Mouse (Mus musculus): ENCODE measurements at regions not wholly inside any gene's neighbourhood (a gene's known extent, or its start where the extent isn't known, plus 50 kb on each side); places are given as distances from the start of the nearest gene placed in this dataset.

DNA sequence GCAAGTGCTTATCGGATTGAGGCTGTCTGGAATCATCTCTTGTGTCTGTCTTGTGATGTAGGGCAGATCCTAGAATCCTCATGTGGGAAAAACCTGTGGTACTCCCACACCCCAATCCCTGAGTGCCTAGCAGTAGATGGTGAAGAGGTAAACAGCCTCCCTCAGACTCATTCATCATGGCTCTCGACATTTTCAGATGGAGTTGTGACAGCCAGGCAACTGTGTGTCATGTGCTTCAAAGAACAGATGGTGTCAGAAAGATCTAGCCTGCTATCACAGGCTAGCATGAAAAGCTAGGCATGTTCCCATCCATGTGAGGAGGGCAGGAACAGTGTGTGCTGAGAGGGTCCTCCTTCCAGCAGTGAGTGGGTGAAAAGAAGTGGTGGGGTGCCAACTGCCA is 204.1 kb upstream of the Nmur2 start:
- 60% methylated on average over 2 of the region's 2 CpGs for WGBS
- DNase-seq (ENCODE audit: low spot score) (no peak), ATAC-seq (replicated peaks; ENCODE audit: low FRiP score, low read depth) (no peak)
- no peak overlapping the region for H3K4me2 ChIP-seq (ENCODE audit: low read length)
- H3K4me3 ChIP-seq (replicated peaks; ENCODE audit: low read depth, low read length): no peak overlapping the region
- no peak for TF ChIP-seq CTCF (IDR thresholded peaks at IDR 0.05; ENCODE audit: low read depth)
- H3K4me1 ChIP-seq (replicated peaks; ENCODE audit: insufficient read depth, low read length): no peaks in the 10 kb centered on the region
- H3K9ac ChIP-seq (ENCODE audit: low read depth, low read length): no peak overlapping the region
- H3K9me3 ChIP-seq (replicated peaks; ENCODE audit: low read length): no peaks in the 10 kb centered on the region
- no peak overlapping the region for H3K27ac ChIP-seq
- no peaks in the 10 kb centered on the region for H3K36me3 ChIP-seq (ENCODE audit: insufficient read depth, low read length)
- H3K27me3 ChIP-seq (ENCODE audit: insufficient read depth, low read length): no peaks in the 10 kb centered on the region

DNA sequence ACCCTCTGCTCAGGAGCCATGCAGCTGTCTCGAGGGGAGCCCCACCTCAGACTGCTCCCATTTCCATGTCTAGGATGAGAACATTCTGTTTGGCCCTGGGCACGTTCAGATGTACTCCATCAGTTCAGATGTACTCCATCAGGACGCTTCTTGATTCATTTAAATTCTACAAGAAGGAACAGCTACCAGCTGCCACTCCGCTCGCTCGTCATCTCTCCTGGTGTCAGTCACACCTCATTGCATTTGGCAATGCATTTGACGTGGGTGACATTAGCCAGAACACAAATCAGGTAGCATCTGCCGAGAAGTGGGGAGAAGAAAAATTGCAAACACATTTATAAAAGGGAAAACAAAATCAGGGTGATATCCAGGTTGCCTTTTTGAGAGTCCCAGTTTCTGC is 202.6 kb upstream of the Nmur2 start:
- DNase-seq (ENCODE audit: low spot score): no peak
- WGBS: 65% methylated on average over 8 of the region's 8 CpGs

DNA sequence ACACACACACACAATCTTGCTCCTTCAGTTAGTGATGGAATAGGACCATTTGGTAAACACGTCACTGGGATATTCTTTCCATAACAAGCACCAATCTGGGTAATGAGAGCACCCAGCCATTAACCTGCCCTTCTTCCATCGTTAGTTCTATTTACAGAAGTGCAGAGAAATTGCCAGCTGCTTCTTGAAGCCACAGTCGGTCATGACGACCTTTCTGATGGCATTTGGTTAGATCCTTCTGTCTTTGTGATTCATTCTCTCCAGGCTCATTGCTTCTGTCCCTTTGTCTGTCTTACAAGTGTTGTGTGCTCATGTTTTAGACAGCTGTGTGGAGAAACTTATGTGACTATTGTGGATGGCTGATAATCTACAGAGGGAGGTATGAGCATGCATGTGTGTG is 197.9 kb upstream of the Nmur2 start:
- H3K4me1 ChIP-seq (replicated peaks; ENCODE audit: insufficient read depth, low read length): no peaks in the 10 kb centered on the region
- ATAC-seq (replicated peaks; ENCODE audit: low FRiP score, low read depth) (no peak), DNase-seq (ENCODE audit: low spot score) (no peak)
- no peak overlapping the region for H3K4me3 ChIP-seq (replicated peaks; ENCODE audit: low read depth, low read length)
- H3K9me3 ChIP-seq (replicated peaks; ENCODE audit: low read length): no peaks in the 10 kb centered on the region
- H3K9ac ChIP-seq (ENCODE audit: low read depth, low read length): no peak overlapping the region
- H3K27ac ChIP-seq: no peak overlapping the region
- TF ChIP-seq CTCF (IDR thresholded peaks at IDR 0.05; ENCODE audit: low read depth): no peak
- 51% methylated on average over 4 of the region's 4 CpGs for WGBS
- no peaks in the 10 kb centered on the region for H3K36me3 ChIP-seq (ENCODE audit: insufficient read depth, low read length)
- H3K27me3 ChIP-seq (ENCODE audit: insufficient read depth, low read length): no peaks in the 10 kb centered on the region
- H3K4me2 ChIP-seq (ENCODE audit: low read length): no peak overlapping the region

More for the DNA sequence above, 202.6 kb upstream of the Nmur2 start:
- H3K27me3 ChIP-seq (ENCODE audit: insufficient read depth, low read length): no peaks in the 10 kb centered on the region
- H3K36me3 ChIP-seq (ENCODE audit: insufficient read depth, low read length): no peaks in the 10 kb centered on the region
- H3K4me1 ChIP-seq (replicated peaks; ENCODE audit: insufficient read depth, low read length): no peaks in the 10 kb centered on the region
- H3K9me3 ChIP-seq (replicated peaks; ENCODE audit: low read length): no peaks in the 10 kb centered on the region
- H3K27ac ChIP-seq: no peak overlapping the region
- no peak for TF ChIP-seq CTCF (IDR thresholded peaks at IDR 0.05; ENCODE audit: low read depth)
- H3K4me3 ChIP-seq (replicated peaks; ENCODE audit: low read depth, low read length): no peak overlapping the region
- ATAC-seq (replicated peaks; ENCODE audit: low FRiP score, low read depth): no peak
- H3K9ac ChIP-seq (ENCODE audit: low read depth, low read length): no peak overlapping the region
- no peak overlapping the region for H3K4me2 ChIP-seq (ENCODE audit: low read length)

DNA sequence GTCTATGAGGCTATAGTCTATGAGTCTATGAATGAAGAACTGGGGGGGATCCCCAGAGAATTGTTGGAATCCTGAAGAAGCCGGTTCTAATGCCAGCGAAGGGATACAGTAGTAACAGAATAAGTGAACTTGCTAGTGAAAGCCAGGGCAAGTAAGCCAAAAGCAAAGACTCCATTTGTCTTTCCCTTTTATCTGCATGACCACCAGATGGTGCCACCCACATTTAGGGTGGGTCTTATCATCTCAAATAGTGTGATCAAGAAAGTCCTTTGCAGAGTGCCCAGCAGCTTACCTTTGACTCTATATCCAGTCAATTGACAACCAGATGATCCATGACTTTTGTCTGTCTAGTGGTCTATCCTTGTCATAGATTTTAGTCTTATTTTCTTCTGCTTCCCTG is 184.2 kb upstream of the Nmur2 start:
- no peak overlapping the region for H3K27ac ChIP-seq
- H3K4me2 ChIP-seq (ENCODE audit: low read length): no peak overlapping the region
- WGBS: 82% methylated on average over 2 of the region's 2 CpGs
- DNase-seq (ENCODE audit: low spot score) (no peak), ATAC-seq (replicated peaks; ENCODE audit: low FRiP score, low read depth) (no peak)
- H3K36me3 ChIP-seq (ENCODE audit: insufficient read depth, low read length): no peaks in the 10 kb centered on the region
- H3K9me3 ChIP-seq (replicated peaks; ENCODE audit: low read length): no peaks in the 10 kb centered on the region
- no peaks in the 10 kb centered on the region for H3K27me3 ChIP-seq (ENCODE audit: insufficient read depth, low read length)
- no peak overlapping the region for H3K4me3 ChIP-seq (replicated peaks; ENCODE audit: low read depth, low read length)
- H3K9ac ChIP-seq (ENCODE audit: low read depth, low read length): no peak overlapping the region
- no peaks in the 10 kb centered on the region for H3K4me1 ChIP-seq (replicated peaks; ENCODE audit: insufficient read depth, low read length)
- TF ChIP-seq CTCF (IDR thresholded peaks at IDR 0.05; ENCODE audit: low read depth): peak; percentile 34; the same call in 1 of the 2 replicates

DNA sequence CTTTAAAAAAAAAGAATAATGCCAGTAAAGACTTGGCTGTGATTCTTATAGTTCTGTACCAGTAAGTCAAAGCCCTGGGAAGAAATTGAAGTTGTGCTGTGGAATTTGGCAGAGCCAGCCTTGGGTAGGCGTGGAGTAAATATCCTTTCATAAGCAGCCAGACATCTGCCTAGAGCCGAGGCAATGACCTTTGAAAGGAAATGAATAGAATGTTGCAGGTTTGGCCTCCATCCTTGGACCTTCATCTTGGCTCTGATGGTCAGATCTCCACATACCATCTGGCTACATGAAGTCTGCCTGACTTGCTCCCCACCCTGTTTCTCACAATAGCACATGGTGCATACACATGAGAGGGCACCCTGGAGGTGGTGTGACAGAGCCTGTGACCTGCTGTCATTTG is 174.9 kb upstream of the Nmur2 start:
- ATAC-seq (replicated peaks; ENCODE audit: low FRiP score, low read depth): no peak
- WGBS: 81% methylated on average over 2 of the region's 2 CpGs
- Histone ChIP-seq H3K9me3 (replicated peaks; ENCODE audit: low read length) (no peaks in the 10 kb centered on the region), H3K9ac (ENCODE audit: low read depth, low read length) (no peak overlapping the region), H3K4me1 (replicated peaks; ENCODE audit: insufficient read depth, low read length) (no peaks in the 10 kb centered on the region), H3K4me2 (ENCODE audit: low read length) (no peak overlapping the region), H3K4me3 (replicated peaks; ENCODE audit: low read depth, low read length) (no peak overlapping the region), H3K27me3 (ENCODE audit: insufficient read depth, low read length) (no peaks in the 10 kb centered on the region), H3K27ac (no peak overlapping the region), H3K36me3 (ENCODE audit: insufficient read depth, low read length) (no peaks in the 10 kb centered on the region)
- no peak for TF ChIP-seq CTCF (IDR thresholded peaks at IDR 0.05; ENCODE audit: low read depth)
- no peak for DNase-seq (ENCODE audit: low spot score)

DNA sequence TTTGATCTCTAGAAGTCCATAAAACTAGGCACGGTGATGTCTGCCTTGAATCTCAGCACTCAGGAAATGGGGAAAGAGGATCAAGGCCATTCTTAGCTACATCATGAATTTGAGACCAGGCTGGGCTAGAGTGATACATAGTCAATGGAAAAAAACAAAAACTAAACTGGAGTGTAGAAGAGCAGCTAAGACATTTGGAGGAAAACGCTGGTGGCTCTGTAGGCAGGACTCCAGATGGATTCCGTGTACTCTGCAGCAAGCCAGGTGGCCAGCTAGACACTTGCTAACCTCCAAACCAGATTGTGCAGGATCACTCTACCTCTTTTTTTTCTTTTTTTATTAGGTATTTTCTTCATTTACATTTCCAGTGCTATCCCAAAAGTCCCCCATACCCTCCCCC is 161.0 kb upstream of the Nmur2 start:
- Histone ChIP-seq H3K4me2 (ENCODE audit: low read length) (no peak overlapping the region), H3K36me3 (ENCODE audit: insufficient read depth, low read length) (no peaks in the 10 kb centered on the region), H3K4me1 (replicated peaks; ENCODE audit: insufficient read depth, low read length) (no peaks in the 10 kb centered on the region), H3K9me3 (replicated peaks; ENCODE audit: low read length) (no peaks in the 10 kb centered on the region), H3K27me3 (ENCODE audit: insufficient read depth, low read length) (no peaks in the 10 kb centered on the region), H3K27ac (no peak overlapping the region), H3K4me3 (replicated peaks; ENCODE audit: low read depth, low read length) (no peak overlapping the region), H3K9ac (ENCODE audit: low read depth, low read length) (no peak overlapping the region)
- TF ChIP-seq CTCF (IDR thresholded peaks at IDR 0.05; ENCODE audit: low read depth): no peak
- 90% methylated on average over 3 of the region's 3 CpGs for WGBS
- no peak for DNase-seq (ENCODE audit: low spot score)
- ATAC-seq (replicated peaks; ENCODE audit: low FRiP score, low read depth): no peak

DNA sequence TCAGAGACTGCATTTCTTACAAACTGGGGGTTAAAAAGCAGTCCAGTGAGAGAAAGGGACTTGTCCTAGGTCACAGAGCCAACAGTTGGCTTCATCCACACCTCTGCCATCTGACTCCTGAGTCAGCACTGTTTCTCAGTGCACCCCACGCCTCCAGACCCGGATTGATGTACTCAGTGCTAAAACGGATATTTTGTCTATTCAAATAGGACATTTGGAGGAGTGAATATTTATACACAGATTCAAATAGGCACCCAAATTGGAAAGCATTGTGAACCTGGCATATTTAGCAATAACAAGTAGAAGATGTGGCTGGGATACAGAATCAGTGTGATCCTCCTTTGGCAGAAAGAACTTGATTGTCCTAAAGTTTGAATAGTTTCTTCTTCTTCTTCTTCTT is 154.5 kb upstream of the Nmur2 start:
- H3K9me3 ChIP-seq (replicated peaks; ENCODE audit: low read length): no peaks in the 10 kb centered on the region
- no peak for ATAC-seq (replicated peaks; ENCODE audit: low FRiP score, low read depth)

More for the DNA sequence above, 154.5 kb upstream of the Nmur2 start:
- no peaks in the 10 kb centered on the region for H3K36me3 ChIP-seq (ENCODE audit: insufficient read depth, low read length)
- WGBS: 65% methylated on average over 3 of the region's 3 CpGs
- H3K4me2 ChIP-seq (ENCODE audit: low read length): no peak overlapping the region
- TF ChIP-seq CTCF (IDR thresholded peaks at IDR 0.05; ENCODE audit: low read depth): no peak
- no peak overlapping the region for H3K9ac ChIP-seq (ENCODE audit: low read depth, low read length)
- no peak overlapping the region for H3K4me3 ChIP-seq (replicated peaks; ENCODE audit: low read depth, low read length)
- no peak for DNase-seq (ENCODE audit: low spot score)
- no peaks in the 10 kb centered on the region for H3K4me1 ChIP-seq (replicated peaks; ENCODE audit: insufficient read depth, low read length)
- H3K27ac ChIP-seq: no peak overlapping the region
- H3K27me3 ChIP-seq (ENCODE audit: insufficient read depth, low read length): no peaks in the 10 kb centered on the region
